Mouse (Mus musculus) MEL (cell line): ENCODE measurements around the gene Abat. TPM values are rescaled to one million over a fixed set of nuclear protein-coding genes. Genes with fewer than 3 reads are reported as not detected.

Source experiments
- DNase-seq: peaks from one replicate; pipeline ENCODE4 v3.0.0; 2011; ENCODE audit warnings: low read depth, low spot score
- H3K27ac ChIP-seq: 2 replicates; pipeline ENCODE4 v1.5.1; 2012; ENCODE audit warnings: low read depth, mild to moderate bottlenecking, control low read depth, low read length, moderate library complexity; ENCODE audit not compliant: control insufficient read depth
- H3K27me3 ChIP-seq, 2 experiments: fragments of 150-350 bp in 1 of 2; sonication (generic) in 1 of 2; 2 replicates each; pipeline ENCODE4 v1.6.1; 2012; ENCODE audit warnings: low read length in 2 of 2, mild to moderate bottlenecking in 2 of 2, improper control_type of control experiment in 1 of 2, moderate library complexity in 1 of 2; ENCODE audit not compliant: insufficient read depth in 2 of 2, control insufficient read depth in 1 of 2
- H3K36me3 ChIP-seq, 2 experiments: 2 replicates each; pipeline ENCODE4 v1.6.1; 2012 to 2014; ENCODE audit warnings: low read length in 2 of 2, improper control_type of control experiment in 1 of 2, inconsistent platforms in 1 of 2, mild to moderate bottlenecking in 1 of 2; ENCODE audit not compliant: insufficient read depth in 2 of 2, control insufficient read depth in 1 of 2
- H3K4me1 ChIP-seq, 2 experiments: fragments of 150-350 bp in 1 of 2; sonication (generic) in 1 of 2; 2 replicates each; pipeline ENCODE4 v1.6.1; 2012; ENCODE audit warnings: low read length in 2 of 2, improper control_type of control experiment in 1 of 2, mild to moderate bottlenecking in 1 of 2; ENCODE audit not compliant: insufficient read depth in 2 of 2, control insufficient read depth in 1 of 2
- H3K4me3 ChIP-seq, 2 experiments: fragments of 150-350 bp in 1 of 2; sonication (generic) in 1 of 2; 2 replicates each; pipeline ENCODE4 v1.5.1; 2012; ENCODE audit warnings: low read depth in 2 of 2, low read length in 2 of 2, mild to moderate bottlenecking in 2 of 2, moderate library complexity in 2 of 2, control low read depth in 1 of 2, improper control_type of control experiment in 1 of 2; ENCODE audit not compliant: control insufficient read depth in 1 of 2, insufficient read depth in 1 of 2
- H3K79me2 ChIP-seq: 2 replicates; pipeline ENCODE4 v1.6.1; 2012; ENCODE audit warnings: mild to moderate bottlenecking, low read length, moderate library complexity; ENCODE audit not compliant: control insufficient read depth, poor library complexity, insufficient read depth
- H3K9ac ChIP-seq: 2 replicates; pipeline ENCODE4 v1.6.1; 2012; ENCODE audit warnings: low read depth, mild to moderate bottlenecking, control low read depth, low read length, moderate library complexity; ENCODE audit not compliant: control insufficient read depth, poor library complexity, severe bottlenecking
- H3K9me3 ChIP-seq: fragments of 150-350 bp; sonication (generic); replicated peaks from 2 replicates; pipeline ENCODE4 v1.6.1; 2012; ENCODE audit warnings: mild to moderate bottlenecking, low read length, improper control_type of control experiment, moderate library complexity; ENCODE audit not compliant: insufficient read depth
- CHD1 ChIP-seq: IDR thresholded peaks from 2 replicates; pipeline ENCODE4 v1.6.1; 2012; ENCODE audit warnings: low read depth, mild to moderate bottlenecking, inconsistent platforms, low read length, improper control_type of control experiment
- CHD2 ChIP-seq: IDR thresholded peaks from 2 replicates; pipeline ENCODE4 v1.6.1; 2011; ENCODE audit warnings: low read length, improper control_type of control experiment
- E2F4 ChIP-seq: IDR thresholded peaks from 2 replicates; pipeline ENCODE4 v1.6.1; 2011; ENCODE audit warnings: low read depth, low read length, improper control_type of control experiment, borderline replicate concordance
- EP300 ChIP-seq, 2 experiments: IDR thresholded peaks; 2 replicates each; pipeline ENCODE4 v1.6.1; 2011; ENCODE audit warnings: improper control_type of control experiment in 2 of 2, low read length in 2 of 2, low read depth in 1 of 2, mild to moderate bottlenecking in 1 of 2
- ETS1 ChIP-seq: IDR thresholded peaks from 2 replicates; pipeline ENCODE4 v1.6.1; 2012; ENCODE audit warnings: low read depth, mild to moderate bottlenecking, inconsistent platforms, low read length, improper control_type of control experiment, moderate library complexity
- GATA1 ChIP-seq: IDR thresholded peaks from 2 replicates; pipeline ENCODE4 v1.6.1; 2011; ENCODE audit warnings: low read depth, low read length, improper control_type of control experiment
- HCFC1 ChIP-seq: IDR thresholded peaks from 2 replicates; pipeline ENCODE4 v1.6.1; 2012; ENCODE audit warnings: low read depth, mild to moderate bottlenecking, inconsistent platforms, low read length, improper control_type of control experiment, moderate library complexity
- JUND ChIP-seq: IDR thresholded peaks from 2 replicates; pipeline ENCODE4 v1.6.1; 2011; ENCODE audit warnings: low read depth, mild to moderate bottlenecking, improper control_type of control experiment, low read length
- MAFK ChIP-seq: IDR thresholded peaks from 2 replicates; pipeline ENCODE4 v1.6.1; 2011; ENCODE audit warnings: low read depth, mild to moderate bottlenecking, low read length, improper control_type of control experiment, borderline replicate concordance
- MAX ChIP-seq: IDR thresholded peaks from 2 replicates; pipeline ENCODE4 v1.6.1; 2011; ENCODE audit warnings: low read length, improper control_type of control experiment
- MAZ ChIP-seq: IDR thresholded peaks from 2 replicates; pipeline ENCODE4 v1.6.1; 2012; ENCODE audit warnings: low read depth, mild to moderate bottlenecking, inconsistent platforms, low read length, improper control_type of control experiment
- MEF2A ChIP-seq: IDR thresholded peaks from 2 replicates; pipeline ENCODE4 v1.6.1; 2014; ENCODE audit warnings: low read depth, mild to moderate bottlenecking, inconsistent platforms, low read length, improper control_type of control experiment; ENCODE audit not compliant: poor library complexity, insufficient replicate concordance, severe bottlenecking; ENCODE audit errors: extremely low read depth
- MYB ChIP-seq: IDR thresholded peaks from 2 replicates; pipeline ENCODE4 v1.6.1; 2011; ENCODE audit warnings: mild to moderate bottlenecking, low read depth, low read length, improper control_type of control experiment
- MYC ChIP-seq: IDR thresholded peaks from 2 replicates; pipeline ENCODE4 v1.6.1; 2011; ENCODE audit warnings: low read depth, mild to moderate bottlenecking, low read length, improper control_type of control experiment, moderate library complexity
- NRF1 ChIP-seq: IDR thresholded peaks from 2 replicates; pipeline ENCODE4 v1.6.1; 2014; ENCODE audit warnings: low read depth, mild to moderate bottlenecking, inconsistent platforms, low read length, improper control_type of control experiment, moderate library complexity; ENCODE audit not compliant: poor library complexity, insufficient read depth, severe bottlenecking
- POLR2AphosphoS2 ChIP-seq: IDR thresholded peaks from 2 replicates; pipeline ENCODE4 v1.6.1; 2011; ENCODE audit warnings: low read length, improper control_type of control experiment
- SIN3A ChIP-seq: IDR thresholded peaks from 2 replicates; pipeline ENCODE4 v1.6.1; 2012; ENCODE audit warnings: low read length, improper control_type of control experiment, inconsistent platforms
- SMC3 ChIP-seq: IDR thresholded peaks from 2 replicates; pipeline ENCODE4 v1.6.1; 2011; ENCODE audit warnings: low read depth, low read length, improper control_type of control experiment
- TBP ChIP-seq: IDR thresholded peaks from 2 replicates; pipeline ENCODE4 v1.8.0; 2011; ENCODE audit warnings: low read depth, low read length, improper control_type of control experiment
- ZMIZ1 ChIP-seq: IDR thresholded peaks from 2 replicates; pipeline ENCODE4 v1.6.1; 2012; ENCODE audit warnings: low read depth, mild to moderate bottlenecking, inconsistent platforms, low read length, improper control_type of control experiment, moderate library complexity
- ZNF384 ChIP-seq: IDR thresholded peaks from 2 replicates; pipeline ENCODE4 v1.6.1; 2012; ENCODE audit warnings: low read depth, mild to moderate bottlenecking, inconsistent platforms, low read length, improper control_type of control experiment
- polyA plus RNA-seq, 2 experiments: library from polyadenylated mRNA; stranded (reverse) in 1 of 2; unstranded in 1 of 2; fragments of >175 nt in 1 of 2; fragments of >200 nt in 1 of 2; gene quantifications; 2 replicates each; pipeline versions ENCODE4 v1.2.1 to v1.2.4; 2012; ENCODE audit warnings: low replicate concordance in 2 of 2, low read depth in 1 of 2; ENCODE audit not compliant: insufficient read length in 2 of 2, insufficient read depth in 1 of 2, missing spikeins in 1 of 2
- total RNA-seq: library from RNA; depleted of rRNA; stranded (reverse); fragments of 300-350 nt; gene quantifications from 2 replicates; pipeline ENCODE4 v1.2.3, GENCODE M21; 2012

Gene Abat
- total and polyA plus RNA-seq, 3 experiments = 0.27 to 0.77 TPM; not detected in 1

DNA sequence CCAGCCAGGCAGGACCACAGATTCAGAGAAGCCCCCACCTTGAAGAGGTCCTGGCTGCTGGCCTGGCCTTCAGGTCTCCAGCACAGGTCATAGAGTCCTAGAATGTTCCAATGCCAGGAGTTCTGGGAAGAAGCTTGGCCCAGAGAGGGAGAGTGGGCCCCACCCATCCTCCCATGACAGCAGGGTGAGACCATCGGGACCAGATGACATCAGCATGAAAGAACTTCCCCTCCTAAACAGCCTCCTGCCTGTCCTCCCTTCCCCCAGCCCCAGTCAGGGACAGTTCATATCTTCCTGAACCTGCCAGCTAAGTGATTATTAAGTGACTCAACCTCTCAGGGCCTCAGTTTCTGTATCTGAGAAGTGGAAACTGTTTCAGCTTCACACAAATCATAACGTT lies 153.2 kb downstream of the Abat start:
- Histone ChIP-seq H3K4me1 (peaks cover 6 to 22% of the 10 kb centered on the region in 2 experiments), H3K27ac (no peak overlapping the region), H3K79me2 (no peaks in the 10 kb centered on the region; the same call in 1 of the 2 replicates), H3K36me3 (peaks cover 0 to 10% of the 10 kb centered on the region in 2 experiments; a peak in 3 of 4 replicates), H3K9ac (no peak overlapping the region), H3K4me3 (no peak overlapping the region), H3K9me3 (no peaks in the 10 kb centered on the region), H3K27me3 (no peaks in the 10 kb centered on the region)
- TF ChIP-seq CHD2 = peak; percentile 26
- no peak for TF ChIP-seq MAX
- TF ChIP-seq JUND = 0 out of 2 replicates have a peak, but pooled peaks have one; percentile 7
- TF ChIP-seq EP300 (IDR thresholded peaks at IDR 0.05; ENCODE audit: low read depth in 1 of 2, low read length in 2 of 2) = peak in 1 of 2 experiments; percentile 60; a peak in 2 of 4 replicates
- TF ChIP-seq SIN3A = no peak; the same call in 1 of the 2 replicates
- TF ChIP-seq ETS1 = peak; percentile 78
- DNase-seq = peak; percentile 82

DNA sequence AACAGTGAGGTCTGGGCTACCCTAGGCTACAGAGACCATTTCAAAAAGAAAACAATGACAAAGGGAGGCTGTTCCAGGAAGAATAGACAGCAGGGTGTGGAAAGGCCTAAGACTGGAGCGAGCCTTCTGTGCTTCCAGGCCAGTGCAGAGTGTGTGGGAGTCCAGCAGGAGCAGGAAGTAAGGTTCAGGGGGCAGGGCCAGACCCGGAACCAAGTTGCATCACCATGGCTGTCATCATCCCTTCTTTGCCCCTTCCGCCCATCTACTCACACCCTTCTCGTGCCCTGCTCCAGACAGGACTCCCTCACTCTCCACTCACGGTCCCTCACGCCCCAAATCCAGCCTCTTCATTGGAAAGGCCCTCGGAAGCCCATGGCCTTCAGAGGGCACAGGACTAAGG lies 154.0 kb downstream of the Abat start:
- Histone ChIP-seq H3K36me3 (peaks cover 0 to 10% of the 10 kb centered on the region in 2 experiments; a peak in 3 of 4 replicates), H3K9me3 (no peaks in the 10 kb centered on the region), H3K4me3 (no peak overlapping the region), H3K9ac (peak overlapping the region; percentile 23), H3K27me3 (no peaks in the 10 kb centered on the region), H3K27ac (peak overlapping the region; percentile 52), H3K4me1 (peaks cover 6 to 22% of the 10 kb centered on the region in 2 experiments), H3K79me2 (no peaks in the 10 kb centered on the region; the same call in none of the 2 replicates)
- no peak for TF ChIP-seq SMC3
- TF ChIP-seq NRF1 = no peak
- no peak for TF ChIP-seq MAZ
- no peak for TF ChIP-seq ZMIZ1
- no peak for TF ChIP-seq POLR2AphosphoS2
- TF ChIP-seq TBP = no peak
- no peak for TF ChIP-seq MYC
- TF ChIP-seq MEF2A = no peak
- DNase-seq = no peak

DNA sequence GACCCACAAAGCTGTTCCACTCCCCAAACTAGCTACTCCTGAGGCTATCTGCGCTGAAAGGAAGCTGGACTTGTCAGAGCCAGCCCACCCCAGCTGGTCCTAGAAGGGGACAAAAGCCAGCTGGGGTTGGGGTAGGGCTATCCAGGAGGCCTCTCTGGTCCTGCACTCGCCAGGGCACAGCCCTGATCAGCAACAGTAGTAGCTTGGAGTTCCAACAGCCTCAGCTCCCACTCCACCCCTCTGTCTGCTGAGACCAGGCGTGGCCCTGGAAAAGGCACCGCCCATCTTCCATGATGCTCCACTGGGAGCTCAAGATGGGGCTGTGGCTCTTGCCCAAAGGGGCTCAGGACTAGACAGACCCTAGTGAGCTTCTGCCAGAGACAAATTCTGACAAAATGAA lies 154.6 kb downstream of the Abat start:
- no peak for DNase-seq
- H3K27me3 ChIP-seq = no peaks in the 10 kb centered on the region
- H3K27ac ChIP-seq = no peak overlapping the region
- no peak overlapping the region for H3K4me3 ChIP-seq
- peaks cover 0 to 10% of the 10 kb centered on the region in 2 experiments; a peak in 2 of 4 replicates for H3K36me3 ChIP-seq
- H3K79me2 ChIP-seq = no peaks in the 10 kb centered on the region; the same call in none of the 2 replicates
- no peak overlapping the region for H3K9ac ChIP-seq
- TF ChIP-seq SMC3 (no peak), MAFK (no peak), POLR2AphosphoS2 (no peak), MAZ (no peak), HCFC1 (no peak), MYB (no peak), E2F4 (no peak), GATA1 (no peak), ZNF384 (no peak), MEF2A (no peak), CHD1 (no peak), ZMIZ1 (no peak)
- H3K9me3 ChIP-seq = no peaks in the 10 kb centered on the region
- H3K4me1 ChIP-seq = peaks cover 6 to 25% of the 10 kb centered on the region in 2 experiments
